Mouse (Mus musculus): Measurements from ENCODE around the gene P4ha2. TPM values are rescaled to one million over a fixed set of nuclear protein-coding genes. Genes with fewer than 3 reads are reported as not detected.

The P4ha2 gene
- polyA plus RNA-seq, 1 experiment from 2014 or later: 10.3 TPM

- 0 out of 2 replicates have a peak, but pooled peaks cover 4% of the 10 kb centered on the region for H3K4me1 ChIP-seq
- no peak overlapping the region for H3K9ac ChIP-seq
- ATAC-seq: no peak
- no peak overlapping the region for H3K27ac ChIP-seq
- no peaks in the 10 kb centered on the region for H3K27me3 ChIP-seq (replicated peaks)
- H3K9me3 ChIP-seq (replicated peaks): no peaks in the 10 kb centered on the region
- no peak overlapping the region for H3K4me3 ChIP-seq
- H3K36me3 ChIP-seq: no peaks in the 10 kb centered on the region
- H3K4me2 ChIP-seq: no peak overlapping the region
- 54% methylated on average over 4 of the region's 4 CpGs for WGBS (ENCODE audit: insufficient replicate concordance)
Measured at GRCm38 (mm10) chr11:54174226-54174625, 74.3 kb downstream of the P4ha2 start.

DNA sequence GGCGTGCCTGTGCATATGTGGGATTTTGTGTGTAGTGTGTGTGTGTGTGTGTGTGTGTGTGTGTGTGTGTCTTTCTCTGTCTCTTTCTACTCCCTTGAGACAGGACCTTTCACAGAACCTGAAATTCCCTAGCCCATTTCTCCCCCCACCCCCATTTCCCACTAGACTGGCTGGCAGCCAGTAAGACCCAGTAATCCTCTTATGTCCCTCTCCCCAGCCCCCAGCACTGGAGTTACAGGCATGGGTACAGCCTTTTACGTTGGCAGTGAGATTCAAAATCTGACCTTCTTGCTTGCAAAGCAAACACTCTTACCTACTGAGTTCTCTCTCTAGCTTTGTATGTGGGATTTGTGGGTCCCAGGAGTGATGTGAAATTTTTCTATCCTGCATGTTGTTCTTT is 75.0 kb downstream of the P4ha2 start:
- no peak overlapping the region for H3K27ac ChIP-seq
- ATAC-seq: no peak
- H3K4me1 ChIP-seq: 0 out of 2 replicates have a peak, but pooled peaks cover 4% of the 10 kb centered on the region
- H3K36me3 ChIP-seq: no peaks in the 10 kb centered on the region
- H3K9ac ChIP-seq: no peak overlapping the region
- no peaks in the 10 kb centered on the region for H3K9me3 ChIP-seq (replicated peaks)
- WGBS (ENCODE audit: insufficient replicate concordance): 63% methylated on average over 2 of the region's 2 CpGs
- H3K4me3 ChIP-seq: no peak overlapping the region
- no peak overlapping the region for H3K4me2 ChIP-seq
- no peaks in the 10 kb centered on the region for H3K27me3 ChIP-seq (replicated peaks)

Other genes with a start within 250 kb of the P4ha2 start
- 0.30 and 0.83 TPM in 2 replicates for gene Gm12216, start 240.8 kb upstream of the P4ha2 start, polyA plus RNA-seq (2016; fragmentation: Nextera tagmentation; extraction: Ambion mirVana)
- gene Slc22a5, start 208.4 kb upstream of the P4ha2 start, polyA plus RNA-seq (2016; fragmentation: Nextera tagmentation; extraction: Ambion mirVana): 2.4 and 3.3 TPM in 2 replicates
- gene Slc22a21, start 119.8 kb upstream of the P4ha2 start, polyA plus RNA-seq (2016; fragmentation: Nextera tagmentation; extraction: Ambion mirVana): 1.4 and 1.7 TPM in 2 replicates
- 39.5 and 42.0 TPM in 2 replicates for gene Slc22a4, start 72.0 kb upstream of the P4ha2 start, polyA plus RNA-seq (2016; fragmentation: Nextera tagmentation; extraction: Ambion mirVana)
- gene Pdlim4, start 31.1 kb upstream of the P4ha2 start, polyA plus RNA-seq (2016; fragmentation: Nextera tagmentation; extraction: Ambion mirVana): 4.4 and 4.9 TPM in 2 replicates
- gene Csf2, start 149.6 kb downstream of the P4ha2 start, polyA plus RNA-seq (2016; fragmentation: Nextera tagmentation; extraction: Ambion mirVana): not detected in 2 replicates
- not detected in 2 replicates for gene Il3, start 167.2 kb downstream of the P4ha2 start, polyA plus RNA-seq (2016; fragmentation: Nextera tagmentation; extraction: Ambion mirVana)
- gene Acsl6, start 203.7 kb downstream of the P4ha2 start, polyA plus RNA-seq (2016; fragmentation: Nextera tagmentation; extraction: Ambion mirVana): 1.3 and 1.7 TPM in 2 replicates

Measured in liver, embryonic 12.5 days (tissue).